Mouse (Mus musculus) hindbrain, postnatal 0 days (tissue): ENCODE results near the gene Slc6a1. TPM values are rescaled to one million over a fixed set of nuclear protein-coding genes. Genes with fewer than 3 reads are reported as not detected.

Source experiments
- ATAC-seq: fragments of 200-750 bp; cut with Nextera tagmentation; 2 replicates; pipeline ENCODE4 v1.8.0; 2017; ENCODE audit warnings: mild to moderate bottlenecking, moderate TSS enrichment, moderate library complexity
- DNase-seq: peaks from one replicate; pipeline ENCODE4 v3.0.0-alpha.2; 2015; ENCODE audit warnings: low spot score
- H3K27ac ChIP-seq: fragments of 300-500 bp; sonication (generic); 2 replicates; pipeline ENCODE4 v1.5.1; 2014; ENCODE audit warnings: mild to moderate bottlenecking
- H3K27me3 ChIP-seq: fragments of 300-500 bp; sonication (generic); 2 replicates; pipeline ENCODE4 v1.6.1; 2014; ENCODE audit warnings: low read length, mixed read lengths; ENCODE audit not compliant: insufficient read depth
- H3K36me3 ChIP-seq: fragments of 300-500 bp; sonication (generic); 2 replicates; pipeline ENCODE4 v1.6.1; 2014; ENCODE audit warnings: low read length, mixed read lengths; ENCODE audit not compliant: insufficient read depth
- H3K4me1 ChIP-seq: fragments of 300-500 bp; sonication (generic); 2 replicates; pipeline ENCODE4 v1.6.1; 2014; ENCODE audit warnings: antibody characterized with exemption, low read length, mixed read lengths; ENCODE audit not compliant: insufficient read depth
- H3K4me2 ChIP-seq: fragments of 300-500 bp; sonication (generic); 2 replicates; pipeline ENCODE4 v1.6.1; 2014; ENCODE audit warnings: low read depth, mild to moderate bottlenecking, low read length, moderate library complexity, mixed read lengths
- H3K4me3 ChIP-seq: fragments of 300-500 bp; sonication (generic); 2 replicates; pipeline ENCODE4 v1.5.1; 2014; ENCODE audit warnings: low read length
- H3K9ac ChIP-seq: fragments of 300-500 bp; sonication (generic); replicated peaks from 2 replicates; pipeline ENCODE4 v1.6.1; 2014; ENCODE audit warnings: mild to moderate bottlenecking, low read length, moderate library complexity, mixed read lengths
- H3K9me3 ChIP-seq: fragments of 300-500 bp; sonication (generic); 2 replicates; pipeline ENCODE4 v1.6.1; 2016; ENCODE audit warnings: low read length, mixed read lengths
- CTCF ChIP-seq: IDR thresholded peaks from 2 replicates; pipeline ENCODE4 v1.5.1; 2016; ENCODE audit warnings: antibody characterized with exemption, control low read depth, low read depth
- WGBS: fragments of 180-500 bp; shearing (Covaris S2); extraction: QIAGEN DNeasy Blood & Tissue Kit; methylation state at CpG from one replicate; pipeline ENCODE4 v1.1.7; 2014; 5-methylcytosine and 5-hydroxymethylcytosine counted together
- polyA plus RNA-seq: library from polyadenylated mRNA; unstranded; fragments of >200 nt; fragmentation: Nextera tagmentation; extraction: Ambion mirVana; gene quantifications from 2 replicates; pipeline ENCODE4 v1.2.1, GENCODE M21; 2015
- total RNA-seq: library from RNA; depleted of rRNA; stranded (reverse); fragments of >200 nt; gene quantifications from 2 replicates; pipeline ENCODE4 v1.2.3, GENCODE M21; 2014

Gene Slc6a1
- total and polyA plus RNA-seq, 2 experiments from 2014 or later, result 177 to 470 TPM

GRCm38 (mm10) chr6:114258661-114259193 lies 23.7 kb upstream of the Slc6a1 start:
- H3K27me3 ChIP-seq, result no peaks in the 10 kb centered on the region
- no peak overlapping the region for H3K4me2 ChIP-seq
- TF ChIP-seq CTCF, result no peak
- DNase-seq, result peak; percentile 47
- H3K9ac ChIP-seq, result no peak overlapping the region
- no peaks in the 10 kb centered on the region for H3K9me3 ChIP-seq
- no peaks in the 10 kb centered on the region for H3K36me3 ChIP-seq
- peaks cover 35% of the 10 kb centered on the region for H3K4me1 ChIP-seq
- no peak overlapping the region for H3K4me3 ChIP-seq
- peak overlapping the region; percentile 64 for H3K27ac ChIP-seq
- WGBS, result 30% methylated on average over 3 of the region's 3 CpGs
- ATAC-seq, result peak; percentile 35; the same call in 1 of the 2 replicates

- no peaks in the 10 kb centered on the region for H3K9me3 ChIP-seq
- 32% methylated on average over 6 of the region's 6 CpGs for WGBS
- peak overlapping the region; percentile 64; the same call in 1 of the 2 replicates for H3K27ac ChIP-seq
- ATAC-seq (peak; percentile 81), DNase-seq (peak; percentile 81)
- H3K36me3 ChIP-seq, result no peaks in the 10 kb centered on the region
- no peaks in the 10 kb centered on the region for H3K27me3 ChIP-seq
- H3K9ac ChIP-seq, result no peak overlapping the region
- H3K4me1 ChIP-seq, result peaks cover 47% of the 10 kb centered on the region
- H3K4me2 ChIP-seq, result no peak overlapping the region
- TF ChIP-seq CTCF, result 0 out of 2 replicates have a peak, but pooled peaks have one; percentile 7
- H3K4me3 ChIP-seq, result no peak overlapping the region
These were observed 20.8 kb upstream of the Slc6a1 start for GRCm38 (mm10) chr6:114261609-114262008.

- Histone ChIP-seq H3K9ac (no peak overlapping the region), H3K27me3 (no peaks in the 10 kb centered on the region), H3K4me1 (peaks cover 35% of the 10 kb centered on the region), H3K4me3 (no peak overlapping the region), H3K9me3 (no peaks in the 10 kb centered on the region), H3K36me3 (no peaks in the 10 kb centered on the region), H3K27ac (no peak overlapping the region), H3K4me2 (no peak overlapping the region)
- DNase-seq (no peak), ATAC-seq (no peak)
- TF ChIP-seq CTCF, result no peak
- 39% methylated on average over 3 of the region's 3 CpGs for WGBS
These were observed 18.4 kb upstream of the Slc6a1 start for GRCm38 (mm10) chr6:114264010-114264409.

- no peak for TF ChIP-seq CTCF
- H3K9me3 ChIP-seq, result no peaks in the 10 kb centered on the region
- WGBS, result 38% methylated on average over 5 of the region's 5 CpGs
- ATAC-seq, result no peak
- H3K4me2 ChIP-seq, result no peak overlapping the region
- H3K4me3 ChIP-seq, result no peak overlapping the region
- H3K9ac ChIP-seq, result no peak overlapping the region
- no peaks in the 10 kb centered on the region for H3K36me3 ChIP-seq
- no peak overlapping the region for H3K27ac ChIP-seq
- no peaks in the 10 kb centered on the region for H3K27me3 ChIP-seq
- peak; percentile 62 for DNase-seq
- peaks cover 32% of the 10 kb centered on the region for H3K4me1 ChIP-seq
These were observed 18.0 kb upstream of the Slc6a1 start for GRCm38 (mm10) chr6:114264426-114264825.

GRCm38 (mm10) chr6:114266273-114266672 lies 16.2 kb upstream of the Slc6a1 start:
- H3K9ac ChIP-seq, result no peak overlapping the region
- no peak overlapping the region for H3K4me3 ChIP-seq
- ATAC-seq, result no peak
- no peak overlapping the region for H3K4me2 ChIP-seq
- no peak for DNase-seq
- H3K27me3 ChIP-seq, result no peaks in the 10 kb centered on the region
- H3K9me3 ChIP-seq, result no peaks in the 10 kb centered on the region
- no peak overlapping the region for H3K27ac ChIP-seq
- TF ChIP-seq CTCF, result no peak
- H3K36me3 ChIP-seq, result no peaks in the 10 kb centered on the region
- peaks cover 23% of the 10 kb centered on the region for H3K4me1 ChIP-seq

GRCm38 (mm10) chr6:114267979-114268378 lies 14.5 kb upstream of the Slc6a1 start:
- no peak for ATAC-seq

GRCm38 (mm10) chr6:114269589-114269988 lies 12.8 kb upstream of the Slc6a1 start:
- ATAC-seq, result no peak
- WGBS, result 74% methylated on average over 2 of the region's 2 CpGs

More at GRCm38 (mm10) chr6:114267979-114268378, 14.5 kb upstream of the Slc6a1 start:
- 28% methylated on average over 4 of the region's 4 CpGs for WGBS
- no peak for DNase-seq
- Histone ChIP-seq H3K9ac (no peak overlapping the region), H3K9me3 (no peaks in the 10 kb centered on the region), H3K27me3 (no peaks in the 10 kb centered on the region), H3K4me1 (peaks cover 14% of the 10 kb centered on the region; the same call in 1 of the 2 replicates), H3K4me2 (no peak overlapping the region), H3K4me3 (no peak overlapping the region), H3K27ac (no peak overlapping the region), H3K36me3 (no peaks in the 10 kb centered on the region)
- TF ChIP-seq CTCF, result no peak

More at GRCm38 (mm10) chr6:114269589-114269988, 12.8 kb upstream of the Slc6a1 start:
- Histone ChIP-seq H3K4me1 (peaks cover 12% of the 10 kb centered on the region), H3K4me3 (no peak overlapping the region), H3K4me2 (no peak overlapping the region), H3K9ac (no peak overlapping the region), H3K9me3 (no peaks in the 10 kb centered on the region), H3K27ac (no peak overlapping the region), H3K27me3 (no peaks in the 10 kb centered on the region), H3K36me3 (no peaks in the 10 kb centered on the region)
- no peak for DNase-seq
- TF ChIP-seq CTCF, result no peak
